Mouse (Mus musculus) neural tube, embryonic 13.5 days (tissue): ENCODE measurements around the gene Gm9736. TPM values are rescaled to one million over a fixed set of nuclear protein-coding genes. Genes with fewer than 3 reads are reported as not detected.
"Not testable (repeated sequence)": the region's sequence is repeated elsewhere in the genome, so short reads cannot be mapped to it uniquely, and the experiment has no call there.

Source experiments
- ATAC-seq: fragments of 200-750 bp; cut with Nextera tagmentation; 2 replicates; pipeline ENCODE4 v1.8.0; 2017; ENCODE audit warnings: low read depth, mild to moderate bottlenecking, moderate TSS enrichment, moderate library complexity
- H3K27ac ChIP-seq: fragments of 300-500 bp; sonication (generic); replicated peaks from 2 replicates; pipeline ENCODE4 v1.5.1; 2015; ENCODE audit warnings: moderate library complexity, mild to moderate bottlenecking, inconsistent platforms
- H3K27me3 ChIP-seq: fragments of 300-500 bp; sonication (generic); 2 replicates; pipeline ENCODE4 v1.6.1; 2015; ENCODE audit warnings: mild to moderate bottlenecking, inconsistent platforms
- H3K36me3 ChIP-seq: fragments of 300-500 bp; sonication (generic); 2 replicates; pipeline ENCODE4 v1.6.1; 2015; ENCODE audit warnings: mild to moderate bottlenecking, inconsistent platforms
- H3K4me1 ChIP-seq: fragments of 300-500 bp; sonication (generic); replicated peaks from 2 replicates; pipeline ENCODE4 v1.6.1; 2015; ENCODE audit warnings: inconsistent platforms
- H3K4me2 ChIP-seq: fragments of 300-500 bp; sonication (generic); 2 replicates; pipeline ENCODE4 v1.6.1; 2015; ENCODE audit warnings: inconsistent platforms, mild to moderate bottlenecking, moderate library complexity
- H3K4me3 ChIP-seq: fragments of 300-500 bp; sonication (generic); 2 replicates; pipeline ENCODE4 v1.5.1; 2015; ENCODE audit warnings: mild to moderate bottlenecking, inconsistent platforms
- H3K9ac ChIP-seq: fragments of 300-500 bp; sonication (generic); 2 replicates; pipeline ENCODE4 v1.6.1; 2015; ENCODE audit warnings: moderate library complexity, mild to moderate bottlenecking, inconsistent platforms
- H3K9me3 ChIP-seq: fragments of 300-500 bp; sonication (generic); 2 replicates; pipeline ENCODE4 v1.6.1; 2016; ENCODE audit warnings: inconsistent platforms
- WGBS: fragments of 180-500 bp; shearing (Covaris S2); methylation state at CpG from one replicate; pipeline ENCODE4 v1.1.7; 2015; 5-methylcytosine and 5-hydroxymethylcytosine counted together
- polyA plus RNA-seq: library from polyadenylated mRNA; unstranded; fragments of >200 nt; fragmentation: Nextera tagmentation; extraction: Ambion mirVana; gene quantifications from 2 replicates; pipeline ENCODE4 v1.2.1, GENCODE M21; 2015

Gene Gm9736
- polyA plus RNA-seq, 1 experiment from 2014 or later = not detected

- 94% methylated on average over 1 of the region's 1 CpGs for WGBS
- H3K9ac ChIP-seq = no peak overlapping the region
- ATAC-seq = no peak
- H3K27ac ChIP-seq = no peak overlapping the region
- H3K36me3 ChIP-seq = no peaks in the 10 kb centered on the region
- H3K4me3 ChIP-seq = no peak overlapping the region
- H3K4me2 ChIP-seq = no peak overlapping the region
- H3K4me1 ChIP-seq = no peaks in the 10 kb centered on the region
- no peaks in the 10 kb centered on the region for H3K27me3 ChIP-seq
- no peaks in the 10 kb centered on the region for H3K9me3 ChIP-seq
Observed at GRCm38 (mm10) chr10:77769727-77770126, 18.6 kb upstream of the Gm9736 start.

GRCm38 (mm10) chr10:77759582-77759981 lies 8.4 kb upstream of the Gm9736 start, which contains the start of gene Gm3233:
Gene Gm3233, minus strand, starts transcription at chr10:77759682.
- H3K9me3 ChIP-seq, H3K36me3 ChIP-seq, H3K4me1 ChIP-seq, H3K27ac ChIP-seq, H3K4me2 ChIP-seq, H3K27me3 ChIP-seq, H3K9ac ChIP-seq, H3K4me3 ChIP-seq, ATAC-seq: not testable (repeated sequence)
- no CpG with 5 or more reads among the region's 1 CpGs for WGBS

- Histone ChIP-seq H3K4me1 (no peaks in the 10 kb centered on the region), H3K27ac (no peak overlapping the region), H3K36me3 (no peaks in the 10 kb centered on the region), H3K27me3 (no peaks in the 10 kb centered on the region), H3K4me3 (no peak overlapping the region), H3K4me2 (no peak overlapping the region), H3K9ac (no peak overlapping the region), H3K9me3 (no peaks in the 10 kb centered on the region)
- no peak for ATAC-seq
Observed at GRCm38 (mm10) chr10:77753448-77753847, 2.3 kb upstream of the Gm9736 start.

- H3K27ac ChIP-seq, H3K4me2 ChIP-seq, H3K27me3 ChIP-seq, H3K4me3 ChIP-seq, H3K4me1 ChIP-seq, H3K36me3 ChIP-seq, H3K9ac ChIP-seq, H3K9me3 ChIP-seq, ATAC-seq: not testable (repeated sequence)
- 67% methylated on average over 3 of the region's 3 CpGs for WGBS
Observed at GRCm38 (mm10) chr10:77752312-77752711, 1.2 kb upstream of the Gm9736 start.

- H3K27me3 ChIP-seq, H3K27ac ChIP-seq, H3K9me3 ChIP-seq, H3K36me3 ChIP-seq, H3K9ac ChIP-seq, H3K4me1 ChIP-seq, ATAC-seq, H3K4me3 ChIP-seq, H3K4me2 ChIP-seq: not testable (repeated sequence)
- 79% methylated on average over 1 of the region's 1 CpGs for WGBS
Observed at GRCm38 (mm10) chr10:77750686-77751085, 468 bp downstream of the Gm9736 start.

GRCm38 (mm10) chr10:77741924-77742688 lies 9.0 kb downstream of the Gm9736 start, which contains the start of gene Gm18596:
Gene Gm18596, minus strand, starts transcription at chr10:77742638.
- not testable (repeated sequence) for H3K36me3 ChIP-seq, H3K4me1 ChIP-seq, H3K9ac ChIP-seq, H3K4me2 ChIP-seq, H3K27ac ChIP-seq, H3K4me3 ChIP-seq, H3K27me3 ChIP-seq, H3K9me3 ChIP-seq, ATAC-seq
- 54% methylated on average over 5 of the region's 5 CpGs for WGBS

- no peak for ATAC-seq
- Histone ChIP-seq H3K4me2 (no peak overlapping the region), H3K4me3 (no peak overlapping the region), H3K27me3 (no peaks in the 10 kb centered on the region), H3K9me3 (peaks cover 4% of the 10 kb centered on the region), H3K27ac (no peak overlapping the region), H3K9ac (no peak overlapping the region), H3K4me1 (0 out of 2 replicates have a peak, but pooled peaks cover 5% of the 10 kb centered on the region), H3K36me3 (no peaks in the 10 kb centered on the region)
- WGBS = 94% methylated on average over 4 of the region's 4 CpGs
Observed at GRCm38 (mm10) chr10:77738929-77739328, 12.2 kb downstream of the Gm9736 start.

GRCm38 (mm10) chr10:77735928-77736327 lies 15.2 kb downstream of the Gm9736 start:
- H3K4me3 ChIP-seq = no peak overlapping the region
- H3K4me1 ChIP-seq = no peaks in the 10 kb centered on the region
- no peak overlapping the region for H3K27ac ChIP-seq
- no peaks in the 10 kb centered on the region for H3K27me3 ChIP-seq
- no peak for ATAC-seq
- no peaks in the 10 kb centered on the region for H3K36me3 ChIP-seq
- no peak overlapping the region for H3K9ac ChIP-seq
- H3K9me3 ChIP-seq = peaks cover 4% of the 10 kb centered on the region
- WGBS = 84% methylated on average over 1 of the region's 1 CpGs
- no peak overlapping the region for H3K4me2 ChIP-seq

- no peaks in the 10 kb centered on the region for H3K4me1 ChIP-seq
- H3K9ac ChIP-seq = no peak overlapping the region
- H3K27me3 ChIP-seq = no peaks in the 10 kb centered on the region
- no peaks in the 10 kb centered on the region for H3K36me3 ChIP-seq
- 49% methylated on average over 4 of the region's 4 CpGs for WGBS
- H3K27ac ChIP-seq = no peak overlapping the region
- H3K4me2 ChIP-seq = no peak overlapping the region
- no peaks in the 10 kb centered on the region; the same call in 1 of the 2 replicates for H3K9me3 ChIP-seq
- no peak for ATAC-seq
- H3K4me3 ChIP-seq = no peak overlapping the region
Observed at GRCm38 (mm10) chr10:77729241-77729640, 21.9 kb downstream of the Gm9736 start.

- H3K27me3 ChIP-seq = no peaks in the 10 kb centered on the region
- H3K36me3 ChIP-seq = no peaks in the 10 kb centered on the region
- no peak overlapping the region for H3K27ac ChIP-seq
- no peak overlapping the region for H3K4me3 ChIP-seq
- no peaks in the 10 kb centered on the region for H3K9me3 ChIP-seq
- 68% methylated on average over 4 of the region's 4 CpGs for WGBS
- H3K4me2 ChIP-seq = no peak overlapping the region
- H3K4me1 ChIP-seq = no peaks in the 10 kb centered on the region
- H3K9ac ChIP-seq = no peak overlapping the region
- ATAC-seq = no peak
Observed at GRCm38 (mm10) chr10:77728280-77728679, 22.9 kb downstream of the Gm9736 start.

- no peaks in the 10 kb centered on the region for H3K27me3 ChIP-seq
- ATAC-seq = no peak
- H3K4me1 ChIP-seq = no peaks in the 10 kb centered on the region
- no peak within 1 kb of the TSS for H3K4me2 ChIP-seq
- H3K27ac ChIP-seq = no peak within 1 kb of the TSS
- WGBS = 28% methylated on average over 3 of the region's 3 CpGs
- no peaks in the 10 kb centered on the region for H3K9me3 ChIP-seq
- no peak within 1 kb of the TSS for H3K4me3 ChIP-seq
- H3K9ac ChIP-seq = no peak within 1 kb of the TSS
- no peaks in the 10 kb centered on the region for H3K36me3 ChIP-seq
Observed at GRCm38 (mm10) chr10:77726186-77726585, 25.0 kb downstream of the Gm9736 start, which contains the start of gene Gm10100. Gene Gm10100, plus strand, starts transcription at chr10:77726486.

GRCm38 (mm10) chr10:77724855-77725254 lies 26.3 kb downstream of the Gm9736 start:
- ATAC-seq = no peak
- Histone ChIP-seq H3K27me3 (no peaks in the 10 kb centered on the region), H3K9me3 (no peaks in the 10 kb centered on the region), H3K4me2 (no peak overlapping the region), H3K4me3 (no peak overlapping the region), H3K36me3 (no peaks in the 10 kb centered on the region), H3K4me1 (no peaks in the 10 kb centered on the region), H3K9ac (no peak overlapping the region), H3K27ac (no peak overlapping the region)
- WGBS = 78% methylated on average over 8 of the region's 8 CpGs

GRCm38 (mm10) chr10:77720299-77720698 lies 30.9 kb downstream of the Gm9736 start, which contains the start of gene Krtap12-1:
Gene Krtap12-1, plus strand, starts transcription at chr10:77720599.
- 90% methylated on average over 1 of the region's 1 CpGs for WGBS
- not testable (repeated sequence) for H3K4me2 ChIP-seq, H3K4me1 ChIP-seq, H3K9ac ChIP-seq, H3K27me3 ChIP-seq, H3K36me3 ChIP-seq, H3K4me3 ChIP-seq, ATAC-seq, H3K9me3 ChIP-seq, H3K27ac ChIP-seq
